Mouse (Mus musculus): ENCODE results near the gene Snx29. TPM values are rescaled to one million over a fixed set of nuclear protein-coding genes. Genes with fewer than 3 reads are reported as not detected.

Gene Snx29
- polyA plus RNA-seq, 1 experiment from 2014 or later, result 8.2 TPM

GRCm38 (mm10) chr16:11473893-11474505 lies 151.3 kb downstream of the Snx29 start:
- Histone ChIP-seq H3K4me3 (ENCODE audit: low read length) (no peak overlapping the region), H3K27me3 (ENCODE audit: control insufficient read depth, insufficient read depth, low read length) (no peaks in the 10 kb centered on the region), H3K9me3 (replicated peaks; ENCODE audit: control insufficient read depth, low read length) (no peaks in the 10 kb centered on the region), H3K9ac (ENCODE audit: low read length) (no peak overlapping the region), H3K36me3 (ENCODE audit: control insufficient read depth, insufficient read depth) (no peaks in the 10 kb centered on the region), H3K4me1 (ENCODE audit: control insufficient read depth, insufficient read depth, low read length) (peaks cover 31% of the 10 kb centered on the region), H3K27ac (ENCODE audit: low read length) (peak overlapping the region; percentile 30), H3K4me2 (ENCODE audit: low read depth, low read length) (no peak overlapping the region)
- WGBS, result 75% methylated on average over 6 of the region's 6 CpGs
- no peak; the same call in 1 of the 2 replicates for ATAC-seq (replicated peaks; ENCODE audit: extremely low read depth, insufficient read depth, low FRiP score)

GRCm38 (mm10) chr16:11475137-11475943 lies 152.6 kb downstream of the Snx29 start:
- H3K4me3 ChIP-seq (ENCODE audit: low read length), result no peak overlapping the region
- peaks cover 39% of the 10 kb centered on the region for H3K4me1 ChIP-seq (ENCODE audit: control insufficient read depth, insufficient read depth, low read length)
- no peak for ATAC-seq (replicated peaks; ENCODE audit: extremely low read depth, insufficient read depth, low FRiP score)
- H3K9ac ChIP-seq (ENCODE audit: low read length), result no peak overlapping the region
- no peak overlapping the region for H3K4me2 ChIP-seq (ENCODE audit: low read depth, low read length)
- H3K27me3 ChIP-seq (ENCODE audit: control insufficient read depth, insufficient read depth, low read length), result no peaks in the 10 kb centered on the region
- no peaks in the 10 kb centered on the region for H3K36me3 ChIP-seq (ENCODE audit: control insufficient read depth, insufficient read depth)
- no peaks in the 10 kb centered on the region for H3K9me3 ChIP-seq (replicated peaks; ENCODE audit: control insufficient read depth, low read length)
- WGBS, result 61% methylated on average over 10 of the region's 10 CpGs
- peak overlapping the region; percentile 21; the same call in 1 of the 2 replicates for H3K27ac ChIP-seq (ENCODE audit: low read length)

GRCm38 (mm10) chr16:11476314-11476713 lies 153.6 kb downstream of the Snx29 start:
- H3K4me1 ChIP-seq (ENCODE audit: control insufficient read depth, insufficient read depth, low read length), result peaks cover 39% of the 10 kb centered on the region
- H3K27me3 ChIP-seq (ENCODE audit: control insufficient read depth, insufficient read depth, low read length), result no peaks in the 10 kb centered on the region
- no peak for ATAC-seq (replicated peaks; ENCODE audit: extremely low read depth, insufficient read depth, low FRiP score)
- H3K9me3 ChIP-seq (replicated peaks; ENCODE audit: control insufficient read depth, low read length), result no peaks in the 10 kb centered on the region
- H3K9ac ChIP-seq (ENCODE audit: low read length), result no peak overlapping the region
- no peak overlapping the region for H3K4me2 ChIP-seq (ENCODE audit: low read depth, low read length)
- no peak overlapping the region for H3K4me3 ChIP-seq (ENCODE audit: low read length)
- H3K36me3 ChIP-seq (ENCODE audit: control insufficient read depth, insufficient read depth), result no peaks in the 10 kb centered on the region
- WGBS, result 92% methylated on average over 1 of the region's 1 CpGs
- no peak overlapping the region for H3K27ac ChIP-seq (ENCODE audit: low read length)

GRCm38 (mm10) chr16:11476968-11477367 lies 154.3 kb downstream of the Snx29 start:
- peaks cover 39% of the 10 kb centered on the region for H3K4me1 ChIP-seq (ENCODE audit: control insufficient read depth, insufficient read depth, low read length)
- H3K9ac ChIP-seq (ENCODE audit: low read length), result no peak overlapping the region
- no peak overlapping the region for H3K27ac ChIP-seq (ENCODE audit: low read length)
- H3K9me3 ChIP-seq (replicated peaks; ENCODE audit: control insufficient read depth, low read length), result no peaks in the 10 kb centered on the region
- WGBS, result 79% methylated on average over 2 of the region's 2 CpGs
- H3K36me3 ChIP-seq (ENCODE audit: control insufficient read depth, insufficient read depth), result no peaks in the 10 kb centered on the region
- H3K4me3 ChIP-seq (ENCODE audit: low read length), result no peak overlapping the region
- ATAC-seq (replicated peaks; ENCODE audit: extremely low read depth, insufficient read depth, low FRiP score), result no peak
- H3K4me2 ChIP-seq (ENCODE audit: low read depth, low read length), result no peak overlapping the region
- H3K27me3 ChIP-seq (ENCODE audit: control insufficient read depth, insufficient read depth, low read length), result no peaks in the 10 kb centered on the region

GRCm38 (mm10) chr16:11477591-11477990 lies 154.9 kb downstream of the Snx29 start:
- Histone ChIP-seq H3K9ac (ENCODE audit: low read length) (no peak overlapping the region), H3K9me3 (replicated peaks; ENCODE audit: control insufficient read depth, low read length) (no peaks in the 10 kb centered on the region), H3K27me3 (ENCODE audit: control insufficient read depth, insufficient read depth, low read length) (no peaks in the 10 kb centered on the region), H3K4me2 (ENCODE audit: low read depth, low read length) (no peak overlapping the region), H3K4me3 (ENCODE audit: low read length) (no peak overlapping the region), H3K36me3 (ENCODE audit: control insufficient read depth, insufficient read depth) (no peaks in the 10 kb centered on the region), H3K27ac (ENCODE audit: low read length) (no peak overlapping the region), H3K4me1 (ENCODE audit: control insufficient read depth, insufficient read depth, low read length) (peaks cover 39% of the 10 kb centered on the region)
- 79% methylated on average over 5 of the region's 5 CpGs for WGBS
- no peak for ATAC-seq (replicated peaks; ENCODE audit: extremely low read depth, insufficient read depth, low FRiP score)

- Histone ChIP-seq H3K4me2 (ENCODE audit: low read depth, low read length) (no peak overlapping the region), H3K9ac (ENCODE audit: low read length) (0 out of 2 replicates have a peak overlapping the region, but pooled peaks have one; percentile 43), H3K4me3 (ENCODE audit: low read length) (no peak overlapping the region), H3K36me3 (ENCODE audit: control insufficient read depth, insufficient read depth) (no peaks in the 10 kb centered on the region), H3K9me3 (replicated peaks; ENCODE audit: control insufficient read depth, low read length) (no peaks in the 10 kb centered on the region), H3K4me1 (ENCODE audit: control insufficient read depth, insufficient read depth, low read length) (peaks cover 22% of the 10 kb centered on the region), H3K27me3 (ENCODE audit: control insufficient read depth, insufficient read depth, low read length) (no peaks in the 10 kb centered on the region), H3K27ac (ENCODE audit: low read length) (peak overlapping the region; percentile 57)
- 47% methylated on average over 4 of the region's 4 CpGs for WGBS
- ATAC-seq (replicated peaks; ENCODE audit: extremely low read depth, insufficient read depth, low FRiP score), result peak; percentile 71
These were observed 156.9 kb downstream of the Snx29 start for GRCm38 (mm10) chr16:11479605-11480004.

GRCm38 (mm10) chr16:11482189-11482588 lies 159.5 kb downstream of the Snx29 start:
- 76% methylated on average over 2 of the region's 2 CpGs for WGBS
- H3K9me3 ChIP-seq (replicated peaks; ENCODE audit: control insufficient read depth, low read length), result no peaks in the 10 kb centered on the region
- H3K4me3 ChIP-seq (ENCODE audit: low read length), result no peak overlapping the region
- no peak overlapping the region for H3K4me2 ChIP-seq (ENCODE audit: low read depth, low read length)
- no peaks in the 10 kb centered on the region for H3K27me3 ChIP-seq (ENCODE audit: control insufficient read depth, insufficient read depth, low read length)
- no peak overlapping the region for H3K9ac ChIP-seq (ENCODE audit: low read length)
- no peaks in the 10 kb centered on the region for H3K36me3 ChIP-seq (ENCODE audit: control insufficient read depth, insufficient read depth)
- H3K27ac ChIP-seq (ENCODE audit: low read length), result no peak overlapping the region
- H3K4me1 ChIP-seq (ENCODE audit: control insufficient read depth, insufficient read depth, low read length), result peaks cover 8% of the 10 kb centered on the region
- ATAC-seq (replicated peaks; ENCODE audit: extremely low read depth, insufficient read depth, low FRiP score), result no peak

GRCm38 (mm10) chr16:11494895-11495294 lies 172.2 kb downstream of the Snx29 start:
- H3K4me2 ChIP-seq (ENCODE audit: low read depth, low read length), result no peak overlapping the region
- H3K27me3 ChIP-seq (ENCODE audit: control insufficient read depth, insufficient read depth, low read length), result no peaks in the 10 kb centered on the region
- ATAC-seq (replicated peaks; ENCODE audit: extremely low read depth, insufficient read depth, low FRiP score), result no peak; the same call in 1 of the 2 replicates
- no peak overlapping the region for H3K9ac ChIP-seq (ENCODE audit: low read length)
- 59% methylated on average over 7 of the region's 7 CpGs for WGBS
- no peak overlapping the region for H3K4me3 ChIP-seq (ENCODE audit: low read length)
- no peaks in the 10 kb centered on the region for H3K9me3 ChIP-seq (replicated peaks; ENCODE audit: control insufficient read depth, low read length)
- H3K27ac ChIP-seq (ENCODE audit: low read length), result no peak overlapping the region
- H3K4me1 ChIP-seq (ENCODE audit: control insufficient read depth, insufficient read depth, low read length), result peaks cover 22% of the 10 kb centered on the region
- H3K36me3 ChIP-seq (ENCODE audit: control insufficient read depth, insufficient read depth), result no peaks in the 10 kb centered on the region

- Histone ChIP-seq H3K9me3 (replicated peaks; ENCODE audit: control insufficient read depth, low read length) (no peaks in the 10 kb centered on the region), H3K4me1 (ENCODE audit: control insufficient read depth, insufficient read depth, low read length) (peaks cover 23% of the 10 kb centered on the region), H3K9ac (ENCODE audit: low read length) (no peak overlapping the region), H3K27me3 (ENCODE audit: control insufficient read depth, insufficient read depth, low read length) (no peaks in the 10 kb centered on the region), H3K4me3 (ENCODE audit: low read length) (no peak overlapping the region), H3K4me2 (ENCODE audit: low read depth, low read length) (no peak overlapping the region), H3K36me3 (ENCODE audit: control insufficient read depth, insufficient read depth) (no peaks in the 10 kb centered on the region), H3K27ac (ENCODE audit: low read length) (no peak overlapping the region)
- WGBS, result 71% methylated on average over 10 of the region's 10 CpGs
- no peak for ATAC-seq (replicated peaks; ENCODE audit: extremely low read depth, insufficient read depth, low FRiP score)
These were observed 173.4 kb downstream of the Snx29 start for GRCm38 (mm10) chr16:11495923-11496616.
